Mouse (Mus musculus): ENCODE measurements around the gene Pigl.

Pigl gene

DNA sequence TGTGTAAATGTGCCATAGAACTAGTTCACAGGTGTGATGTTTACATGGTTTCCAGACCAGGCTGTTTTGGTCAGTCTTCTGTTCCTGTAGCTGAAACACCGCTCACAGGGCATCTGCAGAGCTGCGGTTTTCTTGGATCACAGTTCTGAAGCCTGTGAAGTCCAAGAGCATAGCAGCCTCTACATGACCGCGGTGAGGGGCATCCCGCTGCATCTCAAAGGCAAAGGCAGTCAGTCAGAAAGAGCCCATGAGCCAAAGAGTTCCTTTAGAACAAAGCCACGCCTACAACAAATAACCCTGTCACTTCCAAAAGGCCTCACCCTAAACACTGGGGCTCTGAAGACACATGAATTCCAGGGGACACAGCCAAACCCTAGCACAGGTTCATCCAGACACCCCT is 55.1 kb downstream of the Pigl start:
- DNase-seq (ENCODE audit: low read depth, low spot score), result no peak

GRCm38 (mm10) chr11:62518991-62519390 is 60.7 kb downstream of the Pigl start:
- DNase-seq (ENCODE audit: low read depth, low spot score), result no peak

GRCm38 (mm10) chr11:62522283-62522682 is 64.0 kb downstream of the Pigl start:
- DNase-seq (ENCODE audit: low read depth, low spot score), result no peak

DNA sequence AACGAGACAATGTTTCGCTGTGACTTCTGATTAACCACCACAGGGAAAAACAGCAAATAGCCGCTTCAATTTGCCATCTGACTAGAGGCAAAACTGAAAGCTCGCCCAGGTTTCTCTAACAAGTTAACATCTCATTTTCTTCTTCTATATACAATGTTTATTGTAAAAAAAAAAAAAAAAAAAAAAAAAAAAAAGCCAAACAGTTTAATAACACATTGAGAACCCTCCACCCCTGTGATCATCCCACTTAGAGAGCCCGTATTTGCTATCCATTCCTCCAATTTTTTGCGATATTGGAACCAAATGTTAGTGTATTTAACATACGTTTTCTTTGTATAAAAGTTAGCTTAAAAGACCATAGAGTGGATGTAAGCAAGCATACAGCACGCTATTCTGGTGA is 78.8 kb downstream of the Pigl start:
- DNase-seq (ENCODE audit: low read depth, low spot score), result no peak

GRCm38 (mm10) chr11:62537590-62537989 is 79.3 kb downstream of the Pigl start:
- DNase-seq (ENCODE audit: low read depth, low spot score), result no peak

GRCm38 (mm10) chr11:62538321-62539088 is 80.2 kb downstream of the Pigl start:
- no peak for DNase-seq (ENCODE audit: low read depth, low spot score)

DNA sequence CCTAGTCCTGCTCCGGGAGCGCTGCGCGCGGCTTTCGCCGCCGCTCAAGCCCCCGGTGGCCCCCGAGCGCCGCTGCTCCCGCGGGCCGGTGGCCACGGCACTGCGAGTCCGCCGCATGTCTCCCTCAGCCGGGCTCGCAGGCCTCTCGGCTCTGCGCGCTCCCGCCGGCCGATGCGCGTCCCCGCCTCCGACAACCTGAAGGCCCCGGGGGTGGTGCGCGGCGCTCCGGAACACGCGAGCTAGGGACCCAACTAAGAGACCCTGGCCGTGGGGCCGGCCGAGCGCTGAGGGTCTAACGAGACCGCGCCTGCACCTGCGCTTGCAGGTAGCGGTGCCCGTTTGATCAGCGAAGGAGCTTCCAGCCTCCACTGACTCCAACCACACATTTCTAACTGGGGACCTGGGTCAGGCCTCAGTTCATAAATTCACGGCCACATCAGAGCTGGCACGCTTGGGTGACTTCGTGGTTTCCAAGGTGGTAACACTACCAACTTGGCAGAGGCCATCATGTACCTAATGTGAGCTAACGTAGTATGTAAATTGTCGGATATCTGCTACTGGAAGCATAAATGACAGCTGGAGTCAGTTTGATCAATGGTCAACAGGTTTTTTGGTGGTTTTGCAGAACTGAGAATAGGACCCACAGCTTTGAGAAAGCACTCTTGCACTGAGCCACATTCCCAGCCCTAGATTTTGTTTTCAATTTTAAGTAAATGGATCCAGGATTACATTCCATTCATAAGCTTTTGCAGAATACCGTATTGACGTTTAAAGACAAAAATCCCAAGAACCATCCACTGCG is 81.0 kb downstream of the Pigl start, which contains the start of gene Cenpv:
TSS of gene Cenpv (minus strand) at position 173 of the 802 bp plus-strand sequence.
- DNase-seq (ENCODE audit: low read depth, low spot score), result no peak

GRCm38 (mm10) chr11:62540167-62540566 is 81.9 kb downstream of the Pigl start:
- no peak for DNase-seq (ENCODE audit: low read depth, low spot score)

DNA sequence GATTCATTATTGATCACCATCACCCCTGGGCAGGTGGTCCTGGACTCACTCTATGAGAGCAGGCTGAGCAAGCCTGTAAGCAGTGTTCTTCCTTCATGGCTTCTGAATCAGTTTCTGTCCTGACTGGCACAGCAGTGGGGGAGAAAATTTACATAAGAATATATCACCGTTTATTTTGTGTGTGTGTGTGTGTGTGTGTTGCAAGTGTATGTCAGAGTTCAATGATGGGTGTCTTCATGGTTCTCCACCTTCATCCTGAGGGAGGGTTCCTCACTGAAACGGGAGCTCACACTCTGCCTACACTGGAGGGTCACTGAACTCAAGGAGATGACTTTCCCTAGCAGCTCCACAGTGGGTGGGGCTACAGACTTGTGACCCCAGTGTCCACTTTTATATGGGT is 82.7 kb downstream of the Pigl start:
- no peak for DNase-seq (ENCODE audit: low read depth, low spot score)

- DNase-seq (ENCODE audit: low read depth, low spot score), result no peak
Measured at GRCm38 (mm10) chr11:62541581-62541980, 83.3 kb downstream of the Pigl start.

- DNase-seq (ENCODE audit: low read depth, low spot score), result no peak
Measured at GRCm38 (mm10) chr11:62543991-62544390, 85.7 kb downstream of the Pigl start.

GRCm38 (mm10) chr11:62549782-62550181 is 91.5 kb downstream of the Pigl start:
- DNase-seq (ENCODE audit: low read depth, low spot score), result no peak

GRCm38 (mm10) chr11:62550227-62550685 is 92.0 kb downstream of the Pigl start:
- DNase-seq (ENCODE audit: low read depth, low spot score), result no peak

GRCm38 (mm10) chr11:62550727-62551225 is 92.5 kb downstream of the Pigl start, which contains the start of gene Ubb:
Gene Ubb, plus strand, starts transcription at chr11:62551171.
- DNase-seq (ENCODE audit: low read depth, low spot score), result peak; percentile 100

GRCm38 (mm10) chr11:62551226-62552119 is 93.2 kb downstream of the Pigl start:
- DNase-seq (ENCODE audit: low read depth, low spot score), result peak; percentile 88

DNA sequence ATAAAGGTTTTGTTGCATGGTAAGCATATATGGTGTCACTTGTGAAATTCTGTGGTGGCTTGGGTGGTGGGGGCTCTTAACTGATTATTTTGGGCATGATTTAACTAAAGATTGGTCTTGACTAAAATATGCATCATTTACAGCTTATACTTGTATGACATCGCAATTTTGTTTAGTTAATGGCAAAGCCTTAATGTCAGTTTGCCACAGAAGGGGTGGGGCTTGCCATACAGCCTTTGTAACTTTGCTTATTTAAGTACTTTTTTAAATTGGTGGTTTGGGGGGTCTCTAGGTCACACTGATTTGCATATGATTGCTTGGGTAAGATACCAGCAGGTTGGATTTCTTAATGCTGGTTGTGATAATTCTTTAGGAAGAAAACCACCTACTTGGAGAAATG is 94.9 kb downstream of the Pigl start:
- no peak for DNase-seq (ENCODE audit: low read depth, low spot score)

GRCm38 (mm10) chr11:62553633-62554032 is 95.4 kb downstream of the Pigl start:
- DNase-seq (ENCODE audit: low read depth, low spot score), result no peak

DNA sequence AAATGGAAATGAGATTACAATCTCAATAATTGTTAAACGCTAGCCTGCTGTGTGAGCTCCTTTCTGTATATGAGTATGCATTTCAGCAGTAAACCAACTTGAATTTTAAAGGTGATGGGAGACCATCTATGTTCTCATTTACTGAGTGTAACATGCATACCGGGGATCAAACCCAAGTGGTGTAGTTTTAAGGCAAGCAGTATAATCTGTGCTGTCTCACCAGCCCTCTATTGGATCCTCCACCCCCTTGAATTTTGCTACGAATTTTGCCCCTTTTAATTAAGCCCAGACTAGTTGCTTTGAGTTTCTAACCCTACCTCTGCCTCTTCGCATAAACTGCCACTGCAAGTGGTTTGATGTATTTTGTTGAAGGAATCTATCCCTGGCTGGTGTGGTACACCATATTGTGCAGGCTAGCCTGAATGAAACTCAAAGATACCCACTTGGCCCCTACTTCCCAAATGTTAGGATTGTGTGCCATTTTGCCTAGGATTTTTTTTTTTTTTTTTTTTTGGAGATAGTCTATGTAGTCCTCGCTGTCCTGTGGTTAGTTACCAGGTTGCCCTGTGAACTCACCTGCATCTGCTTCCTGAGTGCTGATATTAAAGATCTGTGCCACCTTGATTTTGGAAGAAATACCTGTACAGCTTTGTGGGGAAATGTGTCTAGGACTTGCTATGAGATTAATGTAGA is 96.0 kb downstream of the Pigl start:
- DNase-seq (ENCODE audit: low read depth, low spot score), result no peak

GRCm38 (mm10) chr11:62554934-62555517 is 96.8 kb downstream of the Pigl start:
- DNase-seq (ENCODE audit: low read depth, low spot score), result no peak

- no peak for DNase-seq (ENCODE audit: low read depth, low spot score)
Measured at GRCm38 (mm10) chr11:62555896-62556412, 97.7 kb downstream of the Pigl start.

Data from forelimb bud, embryonic 11.5 days (tissue).